ENCODE assay signal across 17 mouse cellular contexts in the genomic region with DNA sequence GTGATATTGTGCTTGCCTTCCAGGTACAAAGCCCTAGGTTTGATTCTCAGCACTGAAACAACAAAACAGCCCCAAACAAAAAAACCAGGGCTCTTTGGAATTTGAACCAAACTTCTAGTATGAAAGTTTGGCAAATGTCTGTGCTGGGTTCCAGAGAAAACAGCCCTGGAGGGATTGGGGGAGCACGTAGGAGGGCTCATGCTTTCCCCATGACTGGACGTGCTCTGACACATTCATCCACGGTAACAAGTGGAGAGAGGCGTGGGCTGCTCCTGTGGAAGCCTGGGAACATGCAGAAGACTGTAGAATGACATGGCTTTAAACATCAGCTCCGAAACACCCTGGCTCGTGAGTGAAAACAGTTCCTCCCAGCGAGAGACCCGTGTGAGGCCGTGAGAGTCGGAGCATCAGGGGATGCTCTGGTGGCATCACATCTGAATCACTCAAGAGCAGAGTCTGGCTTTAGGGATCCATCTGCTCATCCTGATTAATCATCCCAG. TPM values are rescaled to one million over a fixed set of nuclear protein-coding genes. Genes with fewer than 3 reads are reported as not detected.
DNase-seq lines count a peak whose midpoint lies in the region; TF ChIP-seq lines count a peak whose summit lies in the region.
"Had no signal": no experiment of that assay in that cellular context is flagged by ENCODE, and none has a peak within 500 bp of the region (broad histone marks: within the 10 kb centered on the region; RNA-seq: fewer than 3 reads in every experiment).

No protein-coding gene starts in this region.

- peak overlapping the region; percentile 95 for H3K27ac ChIP-seq in embryonic fibroblast, embryonic 13.5 days (ENCODE audit: insufficient read depth, low read length)
- H3K27ac ChIP-seq: forebrain, embryonic 12.5 days; limb, embryonic 12.5 days; liver, embryonic 14.5 days; lung, embryonic 15.5 days; neural tube, embryonic 12.5 days had no signal

- H3K4me3 ChIP-seq in embryonic fibroblast, embryonic 13.5 days (ENCODE audit: insufficient read depth, low read length), result no peak overlapping the region
- H3K4me3 ChIP-seq: forebrain, embryonic 12.5 days; limb, embryonic 12.5 days; lung, embryonic 15.5 days; neural tube, embryonic 12.5 days had no signal

- no peak for TF ChIP-seq CTCF in embryonic fibroblast, embryonic 13.5 days (IDR thresholded peaks at IDR 0.05; ENCODE audit: borderline replicate concordance, insufficient read depth, low read length)

- DNase-seq in layer of hippocampus, adult 9-10 months (ENCODE audit: low spot score), result peak; percentile 12
- no peak for DNase-seq in layer of hippocampus, postnatal 10 days (ENCODE audit: low spot score in 2 of 2)
- peak; percentile 18 for DNase-seq in layer of hippocampus, adult 9-11 months
- DNase-seq in cerebellum, postnatal 14 days, result no peak
- DNase-seq in c-Kit-positive CD71-positive TER-119-positive erythroid progenitor cells, embryonic 14.5 days (ENCODE audit: low spot score), result no peak
- no peak for DNase-seq in urinary bladder, adult 2 months (ENCODE audit: low spot score)
- DNase-seq: adrenal gland, postnatal 14 days; cerebellum, adult 11-12 months; cerebellum, postnatal 25 days; gastrocnemius, postnatal 14 days; thymus, adult 2 months had no signal

- TF ChIP-seq POLR2A in embryonic fibroblast, embryonic 13.5 days (IDR thresholded peaks at IDR 0.05; ENCODE audit: low read depth, low read length), result no peak

- peaks cover 3% of the 10 kb centered on the region for H3K4me1 ChIP-seq in embryonic fibroblast, embryonic 13.5 days (ENCODE audit: control insufficient read depth, insufficient read depth, low read length)
- H3K4me1 ChIP-seq: limb, embryonic 12.5 days; neural tube, embryonic 12.5 days had no signal

RNA-seq across cellular contexts. Expression of a gene that starts 43.3 kb away (rescaled TPM):
- 10 to 100 TPM; 53.5 to 57.1 TPM for total RNA-seq in layer of hippocampus, postnatal 10 days (2021)
- polyA plus RNA-seq in embryonic fibroblast, embryonic 13.5 days (2011; ENCODE audit: insufficient read length, low read depth, missing spikeins), result 48.3 and 51.8 TPM in 2 replicates
- polyA plus RNA-seq in urinary bladder, adult 2 months (2012; rRNA removed), result 27.1 and 35.6 TPM in 2 replicates

Comparison
In these comparisons a context has a peak if more than half of its experiments do, and no peak if none do; other contexts are left out.
1. DNase-seq: peak in layer of hippocampus, adult 9-10 months (single experiment) and layer of hippocampus, adult 9-11 months (single experiment); none in layer of hippocampus, postnatal 10 days (0 of 2), cerebellum, postnatal 14 days (0 of 2), c-Kit-positive CD71-positive TER-119-positive erythroid progenitor cells, embryonic 14.5 days (single experiment) and urinary bladder, adult 2 months (single experiment).